Mouse (Mus musculus): ENCODE data around the gene Cyb561d2.

GRCm38 (mm10) chr9:107555701-107556100 is 13.7 kb upstream of the Cyb561d2 start:
- no peak for TF ChIP-seq POLR2A (IDR thresholded peaks at IDR 0.05; ENCODE audit: low read depth, low read length)
- no peak for TF ChIP-seq CTCF (IDR thresholded peaks at IDR 0.05; ENCODE audit: extremely low read depth, insufficient read depth, insufficient read length, insufficient replicate concordance)

Measured in spleen, adult 2 months (tissue).